Mouse (Mus musculus) CH12.LX (cell line): ENCODE data around the gene Bola3.

ENCODE experiments used
- CTCF ChIP-seq, 2 experiments: IDR thresholded peaks in 1 of 2; conservative IDR thresholded peaks in 1 of 2; 2 replicates each; pipeline ENCODE4 v1.5.1; 2011 to 2012; ENCODE audit warnings: low read depth in 2 of 2, low read length in 2 of 2, improper control_type of control experiment in 1 of 2, inconsistent platforms in 1 of 2, mild to moderate bottlenecking in 1 of 2, moderate library complexity in 1 of 2
- E2F4 ChIP-seq: IDR thresholded peaks from 2 replicates; pipeline ENCODE4 v1.6.1; 2011; ENCODE audit warnings: low read depth, low read length, improper control_type of control experiment; ENCODE audit not compliant: insufficient replicate concordance
- ELF1 ChIP-seq: IDR thresholded peaks from 2 replicates; pipeline ENCODE4 v1.6.1; 2014; ENCODE audit warnings: low read depth, mild to moderate bottlenecking, inconsistent platforms, low read length, improper control_type of control experiment
- MAFK ChIP-seq: IDR thresholded peaks from 2 replicates; pipeline ENCODE4 v1.6.1; 2011; ENCODE audit warnings: low read length, improper control_type of control experiment; ENCODE audit not compliant: insufficient replicate concordance
- MAX ChIP-seq: IDR thresholded peaks from 2 replicates; pipeline ENCODE4 v1.6.1; 2011; ENCODE audit warnings: low read length, improper control_type of control experiment
- NRF1 ChIP-seq: IDR thresholded peaks from 2 replicates; pipeline ENCODE4 v1.6.1; 2014; ENCODE audit warnings: low read depth, mild to moderate bottlenecking, inconsistent platforms, low read length, improper control_type of control experiment, moderate library complexity
- POLR2A ChIP-seq: IDR thresholded peaks from 2 replicates; pipeline ENCODE4 v1.6.1; 2011; ENCODE audit warnings: low read depth, mild to moderate bottlenecking, improper control_type of control experiment, low read length
- POLR2AphosphoS2 ChIP-seq: IDR thresholded peaks from 2 replicates; pipeline ENCODE4 v1.6.1; 2011; ENCODE audit warnings: low read depth, low read length, improper control_type of control experiment
- RCOR1 ChIP-seq: conservative IDR thresholded peaks from 2 replicates; pipeline ENCODE4 v1.6.1; 2012; ENCODE audit warnings: low read depth, mild to moderate bottlenecking, inconsistent platforms, low read length, improper control_type of control experiment
- SIN3A ChIP-seq: IDR thresholded peaks from 2 replicates; pipeline ENCODE4 v1.6.1; 2012; ENCODE audit warnings: low read length, improper control_type of control experiment, inconsistent platforms
- TBP ChIP-seq: conservative IDR thresholded peaks from 2 replicates; pipeline ENCODE4 v1.6.1; 2011; ENCODE audit warnings: low read depth, low read length, improper control_type of control experiment
- TCF12 ChIP-seq: IDR thresholded peaks from 2 replicates; pipeline ENCODE4 v1.6.1; 2014; ENCODE audit warnings: low read depth, mild to moderate bottlenecking, inconsistent platforms, low read length, improper control_type of control experiment
- USF2 ChIP-seq: conservative IDR thresholded peaks from 2 replicates; pipeline ENCODE4 v1.6.1; 2011; ENCODE audit warnings: low read depth, low read length, improper control_type of control experiment
- ZKSCAN1 ChIP-seq: IDR thresholded peaks from 2 replicates; pipeline ENCODE4 v1.6.1; 2012; ENCODE audit warnings: low read depth, inconsistent platforms, low read length, improper control_type of control experiment, borderline replicate concordance

DNA sequence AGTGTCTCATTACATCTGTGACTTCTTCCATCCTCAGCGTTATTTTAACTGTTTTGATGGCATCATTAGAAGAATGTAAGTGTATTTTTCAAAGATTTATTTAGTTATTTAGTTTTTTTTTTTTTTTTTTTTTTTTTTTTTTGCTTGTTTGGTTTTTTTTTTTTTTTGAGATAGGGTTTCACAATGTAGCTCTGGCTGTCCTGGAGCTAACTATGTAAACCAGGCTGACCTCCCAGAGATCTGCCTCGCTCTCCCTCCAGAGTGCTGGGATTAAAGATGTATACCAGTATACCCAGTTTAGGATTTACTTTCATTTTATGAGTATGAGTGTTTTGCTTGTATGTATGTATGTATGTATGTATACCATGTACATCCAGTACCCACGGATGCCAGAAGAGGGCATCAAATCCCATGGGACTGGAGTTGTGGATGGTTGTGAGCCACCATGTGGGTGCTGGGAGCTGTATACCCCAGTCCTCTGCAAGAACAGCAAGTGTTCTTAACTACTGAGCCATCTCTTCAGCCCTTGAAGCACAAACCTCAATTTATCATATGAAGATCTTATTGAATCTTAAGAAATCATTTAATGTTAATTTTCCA, 21.3 kb upstream of the Bola3 start:
- peak in 1 of 2 experiments; percentile 39; a peak in 2 of 4 replicates for TF ChIP-seq CTCF (conservative IDR thresholded peaks at IDR 0.05 in 1 of 2, IDR thresholded peaks at IDR 0.05 in 1 of 2; ENCODE audit: low read depth in 2 of 2, low read length in 2 of 2)
- TF ChIP-seq POLR2A, result no peak
- no peak for TF ChIP-seq E2F4
- no peak for TF ChIP-seq TBP
- no peak for TF ChIP-seq MAX
- TF ChIP-seq SIN3A, result peak; percentile 51; the same call in 1 of the 2 replicates
- TF ChIP-seq USF2, result no peak
- TF ChIP-seq NRF1, result no peak
- no peak for TF ChIP-seq MAFK
- TF ChIP-seq RCOR1, result no peak
- TF ChIP-seq ZKSCAN1, result no peak
- TF ChIP-seq TCF12, result no peak
- no peak for TF ChIP-seq ELF1
- no peak for TF ChIP-seq POLR2AphosphoS2
